Mouse (Mus musculus): ENCODE measurements around the gene Sult1e1. TPM values are rescaled to one million over a fixed set of nuclear protein-coding genes. Genes with fewer than 3 reads are reported as not detected.

The Sult1e1 gene
- total RNA-seq, 1 experiment from 2014 or later, result not detected

Other genes with a start within 250 kb of the Sult1e1 start
- gene Ugt2b38, start 167.4 kb downstream of the Sult1e1 start, total RNA-seq (2017), result not detected in 2 replicates
- not detected in 2 replicates for gene Ugt2a2, start 109.3 kb downstream of the Sult1e1 start, total RNA-seq (2017)
- not detected in 2 replicates for gene Gm43638, start 104.8 kb downstream of the Sult1e1 start, total RNA-seq (2017)
- not detected in 2 replicates for gene Ugt2a1, start 100.7 kb downstream of the Sult1e1 start, total RNA-seq (2017)
- gene Sult1b1, start 53.4 kb downstream of the Sult1e1 start, total RNA-seq (2017), result not detected in 2 replicates
- not detected in 2 replicates for gene Sult1d1, start 22.6 kb downstream of the Sult1e1 start, total RNA-seq (2017)
- gene Csn1s1, start 74.6 kb upstream of the Sult1e1 start, total RNA-seq (2017), result not detected in 2 replicates
- gene Csn2, start 108.0 kb upstream of the Sult1e1 start, total RNA-seq (2017), result not detected in 2 replicates
- not detected in 2 replicates for gene Csn1s2a, start 183.0 kb upstream of the Sult1e1 start, total RNA-seq (2017)
- 0.25 and 0.35 TPM in 2 replicates for gene Csn1s2b, start 216.5 kb upstream of the Sult1e1 start, total RNA-seq (2017)
- gene Prr27, start 234.1 kb upstream of the Sult1e1 start, total RNA-seq (2017), result not detected in 2 replicates